Mouse (Mus musculus): ENCODE measurements at regions not wholly inside any gene's neighbourhood (a gene's known extent, or its start where the extent isn't known, plus 50 kb on each side); places are given as distances from the start of the nearest gene placed in this dataset.

DNA sequence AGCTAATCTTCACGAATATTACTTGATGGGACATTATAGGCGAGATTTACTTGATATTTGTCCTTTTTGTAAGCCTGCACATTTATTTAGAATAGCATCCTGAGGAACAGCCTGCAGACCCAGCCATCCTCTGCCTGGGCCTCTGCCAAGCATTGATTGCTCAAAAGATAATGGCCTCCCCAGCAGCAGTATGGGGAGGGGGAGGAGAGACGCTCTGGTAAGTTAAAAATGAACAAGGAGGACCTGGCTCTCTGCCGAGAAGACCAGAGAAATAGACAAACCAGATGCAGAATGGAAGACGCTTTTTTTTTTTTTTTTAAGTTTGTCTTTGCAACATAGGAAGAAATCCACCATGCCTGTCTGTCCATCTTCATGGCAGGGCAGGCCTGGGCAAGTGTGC is 280.8 kb upstream of the Myt1l start:
- WGBS = 48% methylated on average over 5 of the region's 5 CpGs
- Histone ChIP-seq H3K4me3 (ENCODE audit: low read depth, low read length) (no peak overlapping the region), H3K4me1 (ENCODE audit: insufficient read depth, low read length) (peaks cover 5% of the 10 kb centered on the region), H3K27ac (ENCODE audit: low read depth, low read length) (no peak overlapping the region), H3K36me3 (ENCODE audit: insufficient read depth, low read length) (no peaks in the 10 kb centered on the region), H3K9ac (replicated peaks; ENCODE audit: low read length, poor library complexity, severe bottlenecking) (no peak overlapping the region), H3K4me2 (ENCODE audit: low read depth, low read length, poor library complexity, severe bottlenecking) (no peak overlapping the region), H3K9me3 (ENCODE audit: low read length) (no peaks in the 10 kb centered on the region), H3K27me3 (ENCODE audit: insufficient read depth, low read length) (no peaks in the 10 kb centered on the region)
- TF ChIP-seq CTCF (IDR thresholded peaks at IDR 0.05) = no peak
- DNase-seq (ENCODE audit: low spot score) (peak; percentile 66), ATAC-seq (ENCODE audit: low FRiP score) (no peak)

DNA sequence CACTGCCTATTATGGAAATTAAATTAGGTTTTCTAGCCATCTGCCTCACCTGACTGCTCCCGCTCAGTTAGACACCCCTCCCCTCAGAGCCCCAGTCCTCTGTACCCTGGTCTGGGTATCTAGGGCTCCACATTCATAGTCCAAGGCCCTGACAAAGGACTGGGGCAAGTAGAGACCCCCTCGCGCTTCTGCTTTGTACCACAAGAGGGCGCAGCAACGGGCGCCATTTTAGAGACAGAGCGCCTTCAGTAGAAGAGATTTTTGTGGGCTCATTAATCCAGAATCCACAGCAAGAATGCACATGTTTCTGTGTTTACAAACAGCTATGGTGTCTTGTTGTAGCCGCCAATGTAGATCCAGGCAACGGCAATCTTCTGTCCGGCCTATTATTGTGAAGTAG is 279.7 kb upstream of the Myt1l start:
- no peak overlapping the region for H3K27ac ChIP-seq (ENCODE audit: low read depth, low read length)
- DNase-seq (ENCODE audit: low spot score) (no peak), ATAC-seq (ENCODE audit: low FRiP score) (no peak)
- H3K27me3 ChIP-seq (ENCODE audit: insufficient read depth, low read length) = no peaks in the 10 kb centered on the region
- H3K4me2 ChIP-seq (ENCODE audit: low read depth, low read length, poor library complexity, severe bottlenecking) = no peak overlapping the region
- 90% methylated on average over 10 of the region's 10 CpGs for WGBS
- 0 out of 2 replicates have a peak, but pooled peaks have one; percentile 19 for TF ChIP-seq CTCF (IDR thresholded peaks at IDR 0.05)
- peaks cover 5% of the 10 kb centered on the region for H3K4me1 ChIP-seq (ENCODE audit: insufficient read depth, low read length)
- no peaks in the 10 kb centered on the region for H3K36me3 ChIP-seq (ENCODE audit: insufficient read depth, low read length)
- no peak overlapping the region for H3K9ac ChIP-seq (replicated peaks; ENCODE audit: low read length, poor library complexity, severe bottlenecking)
- no peaks in the 10 kb centered on the region for H3K9me3 ChIP-seq (ENCODE audit: low read length)
- H3K4me3 ChIP-seq (ENCODE audit: low read depth, low read length) = no peak overlapping the region

DNA sequence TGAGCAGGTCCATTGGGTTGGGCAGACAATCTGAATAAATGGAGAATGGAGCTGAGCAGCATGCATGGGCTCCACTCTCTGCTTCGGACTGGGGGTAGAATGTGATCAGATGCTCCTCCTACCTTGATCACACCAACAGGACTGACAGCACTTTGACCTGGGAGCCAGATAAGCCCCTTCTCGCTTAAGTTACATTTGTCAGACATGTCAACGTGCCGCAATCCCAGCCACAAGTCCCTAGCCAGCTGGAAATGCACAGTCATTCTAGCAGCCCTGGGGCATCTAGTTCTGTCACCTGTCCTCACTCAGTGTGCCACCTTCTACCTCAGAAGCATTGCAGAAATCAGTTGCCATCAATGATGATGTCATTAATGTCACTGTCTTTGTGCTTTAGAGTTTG is 272.1 kb upstream of the Myt1l start:
- no peak for TF ChIP-seq CTCF (IDR thresholded peaks at IDR 0.05)
- Histone ChIP-seq H3K9me3 (ENCODE audit: low read length) (no peaks in the 10 kb centered on the region), H3K27ac (ENCODE audit: low read depth, low read length) (no peak overlapping the region), H3K27me3 (ENCODE audit: insufficient read depth, low read length) (no peaks in the 10 kb centered on the region), H3K4me1 (ENCODE audit: insufficient read depth, low read length) (peaks cover 19% of the 10 kb centered on the region), H3K4me2 (ENCODE audit: low read depth, low read length, poor library complexity, severe bottlenecking) (no peak overlapping the region), H3K9ac (replicated peaks; ENCODE audit: low read length, poor library complexity, severe bottlenecking) (no peak overlapping the region), H3K4me3 (ENCODE audit: low read depth, low read length) (no peak overlapping the region), H3K36me3 (ENCODE audit: insufficient read depth, low read length) (no peaks in the 10 kb centered on the region)
- DNase-seq (ENCODE audit: low spot score) (no peak), ATAC-seq (ENCODE audit: low FRiP score) (no peak)
- WGBS = 93% methylated on average over 4 of the region's 4 CpGs

DNA sequence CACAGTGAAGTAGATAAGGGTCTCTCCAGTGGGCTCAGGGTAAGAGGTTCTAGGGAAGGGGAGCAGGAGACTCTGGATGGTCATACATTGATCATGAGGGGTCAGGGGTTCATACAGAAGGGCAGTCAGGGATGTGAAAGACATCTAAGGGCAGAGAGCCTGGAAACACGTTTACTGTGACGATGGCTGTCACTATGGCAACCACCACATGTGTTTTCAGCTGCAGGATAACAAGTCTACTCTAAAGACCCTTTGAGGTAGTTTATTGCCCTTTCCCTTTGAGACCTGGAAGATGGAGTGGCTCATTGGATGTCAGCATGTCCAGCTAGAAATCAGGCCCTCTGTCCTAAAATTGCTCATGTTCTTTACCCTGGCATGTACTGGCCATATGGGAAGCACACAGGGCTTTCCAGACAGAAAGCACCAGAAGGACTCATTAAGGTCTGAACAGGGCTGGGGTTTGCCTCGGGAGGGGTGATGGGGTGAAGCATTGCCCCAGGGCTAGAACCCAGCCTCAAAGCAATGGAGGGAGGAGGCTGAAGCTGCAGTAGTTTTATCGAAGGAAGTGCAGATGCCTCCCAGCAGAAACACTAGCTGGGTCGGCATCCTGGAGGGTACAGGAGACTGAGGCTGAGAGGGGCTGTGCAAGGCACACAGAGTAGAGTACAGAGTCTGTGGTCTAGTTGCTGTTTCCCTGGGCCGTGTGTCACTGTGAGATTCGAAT is 271.0 kb upstream of the Myt1l start:
- no peak for TF ChIP-seq CTCF (IDR thresholded peaks at IDR 0.05)
- peak overlapping the region; percentile 47; the same call in 1 of the 2 replicates for H3K27ac ChIP-seq (ENCODE audit: low read depth, low read length)
- WGBS = 8% methylated on average over 7 of the region's 7 CpGs
- H3K4me3 ChIP-seq (ENCODE audit: low read depth, low read length) = no peak overlapping the region
- peaks cover 19% of the 10 kb centered on the region for H3K4me1 ChIP-seq (ENCODE audit: insufficient read depth, low read length)
- DNase-seq (ENCODE audit: low spot score) = no peak
- peak; percentile 27; the same call in 1 of the 2 replicates for ATAC-seq (ENCODE audit: low FRiP score)
- no peaks in the 10 kb centered on the region for H3K36me3 ChIP-seq (ENCODE audit: insufficient read depth, low read length)
- no peaks in the 10 kb centered on the region for H3K9me3 ChIP-seq (ENCODE audit: low read length)
- H3K4me2 ChIP-seq (ENCODE audit: low read depth, low read length, poor library complexity, severe bottlenecking) = no peak overlapping the region
- no peak overlapping the region for H3K9ac ChIP-seq (replicated peaks; ENCODE audit: low read length, poor library complexity, severe bottlenecking)
- no peaks in the 10 kb centered on the region for H3K27me3 ChIP-seq (ENCODE audit: insufficient read depth, low read length)

DNA sequence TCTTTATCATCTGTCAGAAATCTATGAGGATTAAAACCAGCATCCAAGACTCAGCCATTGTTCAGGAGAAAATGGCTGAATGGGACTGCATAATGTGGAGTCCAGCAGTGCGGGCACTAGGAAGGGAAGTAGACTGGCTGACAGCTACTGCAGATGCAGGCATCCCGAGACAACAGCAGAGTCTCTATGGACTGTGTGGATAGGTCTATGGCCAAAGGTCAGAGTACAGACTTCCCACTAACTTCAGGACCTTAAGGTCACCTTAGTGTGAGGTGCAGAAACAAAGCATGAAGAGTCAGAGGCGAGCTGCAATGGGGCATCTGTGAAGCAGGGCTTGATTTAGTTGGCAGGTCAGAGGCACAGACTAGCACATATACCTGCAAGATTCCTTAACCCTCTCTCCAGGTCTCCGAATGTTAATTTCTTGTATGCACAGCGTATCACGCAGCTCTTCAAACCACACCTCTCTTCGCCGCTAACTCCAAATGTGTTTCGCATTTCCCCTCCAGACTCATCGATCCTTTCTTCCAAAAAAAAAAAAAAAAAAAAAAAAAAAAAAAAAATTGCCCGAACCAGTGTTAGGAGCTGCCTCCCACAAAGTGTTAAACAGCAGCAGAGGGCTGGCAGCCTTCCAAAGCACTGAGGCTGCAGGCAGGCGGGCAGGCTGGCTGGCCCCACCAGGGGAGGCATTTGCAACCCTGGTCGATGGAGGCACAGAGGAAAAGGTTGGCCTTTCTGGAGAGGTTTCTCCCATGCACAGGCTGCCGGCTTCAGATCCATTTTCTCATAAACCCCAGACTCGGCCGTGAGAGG is 270.2 kb upstream of the Myt1l start:
- Histone ChIP-seq H3K4me1 (ENCODE audit: insufficient read depth, low read length) (peaks cover 19% of the 10 kb centered on the region), H3K27me3 (ENCODE audit: insufficient read depth, low read length) (no peaks in the 10 kb centered on the region), H3K4me3 (ENCODE audit: low read depth, low read length) (no peak overlapping the region), H3K36me3 (ENCODE audit: insufficient read depth, low read length) (no peaks in the 10 kb centered on the region), H3K4me2 (ENCODE audit: low read depth, low read length, poor library complexity, severe bottlenecking) (no peak overlapping the region), H3K9me3 (ENCODE audit: low read length) (no peaks in the 10 kb centered on the region), H3K27ac (ENCODE audit: low read depth, low read length) (peak overlapping the region; percentile 60), H3K9ac (replicated peaks; ENCODE audit: low read length, poor library complexity, severe bottlenecking) (peak overlapping the region; percentile 9; the same call in 1 of the 2 replicates)
- peak; percentile 86 for DNase-seq (ENCODE audit: low spot score)
- peak; percentile 50; the same call in 1 of the 2 replicates for ATAC-seq (ENCODE audit: low FRiP score)
- no peak for TF ChIP-seq CTCF (IDR thresholded peaks at IDR 0.05)
- 12% methylated on average over 16 of the region's 16 CpGs for WGBS

DNA sequence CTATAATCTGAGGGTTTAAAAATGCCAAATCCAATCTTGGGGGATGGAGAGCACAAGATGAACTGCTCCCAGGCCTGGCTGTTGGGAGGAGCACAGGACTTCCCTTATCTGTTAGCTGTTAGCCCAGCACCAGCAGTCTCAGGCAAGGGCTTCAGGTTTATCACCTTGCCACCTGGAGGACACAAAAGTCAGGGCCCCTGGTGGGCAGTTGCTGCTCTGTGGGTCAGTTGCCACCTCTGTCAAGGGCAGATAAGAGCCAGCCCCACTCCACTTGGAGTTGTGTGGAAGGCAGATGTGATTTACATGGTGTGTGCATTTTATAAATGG is 269.7 kb upstream of the Myt1l start:
- peaks cover 19% of the 10 kb centered on the region for H3K4me1 ChIP-seq (ENCODE audit: insufficient read depth, low read length)
- 0 out of 2 replicates have a peak overlapping the region, but pooled peaks have one; percentile 9 for H3K9ac ChIP-seq (replicated peaks; ENCODE audit: low read length, poor library complexity, severe bottlenecking)
- TF ChIP-seq CTCF (IDR thresholded peaks at IDR 0.05) = no peak
- H3K27ac ChIP-seq (ENCODE audit: low read depth, low read length) = peak overlapping the region; percentile 60
- no peaks in the 10 kb centered on the region for H3K27me3 ChIP-seq (ENCODE audit: insufficient read depth, low read length)
- ATAC-seq (ENCODE audit: low FRiP score) = no peak
- H3K4me3 ChIP-seq (ENCODE audit: low read depth, low read length) = no peak overlapping the region
- DNase-seq (ENCODE audit: low spot score) = no peak
- H3K4me2 ChIP-seq (ENCODE audit: low read depth, low read length, poor library complexity, severe bottlenecking) = no peak overlapping the region
- H3K36me3 ChIP-seq (ENCODE audit: insufficient read depth, low read length) = no peaks in the 10 kb centered on the region
- no peaks in the 10 kb centered on the region for H3K9me3 ChIP-seq (ENCODE audit: low read length)

All from midbrain, postnatal 0 days (tissue).